Mouse (Mus musculus) megakaryocyte, embryonic 14.5 days (primary cell): Measurements from ENCODE around the gene Itgb2. TPM values are rescaled to one million over a fixed set of nuclear protein-coding genes. Genes with fewer than 3 reads are reported as not detected.

Source experiments
- H3K27me3 ChIP-seq: replicated peaks from 2 replicates; pipeline ENCODE3; 2012; ENCODE audit warnings: inconsistent platforms
- H3K36me3 ChIP-seq: replicated peaks from 2 replicates; pipeline ENCODE3; 2012; ENCODE audit warnings: low read length, inconsistent platforms, mixed read lengths
- H3K4me1 ChIP-seq: 2 replicates; pipeline ENCODE4 v1.6.1; 2012; ENCODE audit warnings: inconsistent platforms
- H3K4me3 ChIP-seq: replicated peaks from 2 replicates; pipeline ENCODE3; 2012; ENCODE audit warnings: moderate library complexity, mild to moderate bottlenecking, inconsistent platforms
- H3K9me3 ChIP-seq: 2 replicates; pipeline ENCODE4 v1.6.1; 2012; ENCODE audit warnings: inconsistent platforms
- FLI1 ChIP-seq: IDR thresholded peaks from 2 replicates; pipeline ENCODE4 v1.6.1; 2012; ENCODE audit warnings: low read length, inconsistent platforms, mixed read lengths
- GATA1 ChIP-seq: IDR thresholded peaks from 3 replicates; pipeline ENCODE4 v1.6.1; 2012; ENCODE audit warnings: mixed read lengths, low read length, inconsistent platforms, borderline replicate concordance
- polyA plus RNA-seq: library from polyadenylated mRNA; stranded (reverse); fragments of >175 nt; gene quantifications from 2 replicates; pipeline ENCODE4 v1.2.3, GENCODE M21; 2012; ENCODE audit warnings: low replicate concordance; ENCODE audit not compliant: insufficient read depth

Gene Itgb2
- polyA plus RNA-seq: 35.5 and 120 TPM in 2 replicates

DNA sequence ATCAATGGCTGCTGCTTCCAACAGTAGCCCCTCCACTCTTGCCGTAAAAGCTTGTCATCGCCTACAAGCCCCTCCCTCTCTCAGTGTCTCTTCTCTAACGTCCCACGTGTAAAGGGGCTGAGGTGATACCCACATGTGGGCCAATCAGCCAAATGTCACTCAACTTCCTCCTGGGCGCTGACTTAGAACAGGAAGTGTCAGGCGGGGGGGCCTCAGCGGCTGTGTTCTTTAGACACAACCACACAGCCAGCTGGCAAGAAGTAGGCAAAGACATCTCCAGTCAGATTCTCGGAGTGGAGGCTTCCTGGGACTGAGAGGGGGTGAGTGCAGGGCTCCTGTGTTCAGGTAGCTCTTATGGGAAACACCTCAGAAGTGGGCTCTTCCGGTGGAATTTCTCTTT, at the start of gene Itgb2:
Itgb2 (plus strand) TSS at position 113 of the 400 bp plus-strand sequence.
- Histone ChIP-seq H3K9me3 (no peaks in the 10 kb centered on the region), H3K27me3 (no peaks in the 10 kb centered on the region), H3K4me3 (peak within 1 kb of the TSS; percentile 95), H3K36me3 (peaks cover 31% of the 10 kb centered on the region), H3K4me1 (peaks cover 95% of the 10 kb centered on the region)
- TF ChIP-seq FLI1: no peak
- TF ChIP-seq GATA1: no peak

DNA sequence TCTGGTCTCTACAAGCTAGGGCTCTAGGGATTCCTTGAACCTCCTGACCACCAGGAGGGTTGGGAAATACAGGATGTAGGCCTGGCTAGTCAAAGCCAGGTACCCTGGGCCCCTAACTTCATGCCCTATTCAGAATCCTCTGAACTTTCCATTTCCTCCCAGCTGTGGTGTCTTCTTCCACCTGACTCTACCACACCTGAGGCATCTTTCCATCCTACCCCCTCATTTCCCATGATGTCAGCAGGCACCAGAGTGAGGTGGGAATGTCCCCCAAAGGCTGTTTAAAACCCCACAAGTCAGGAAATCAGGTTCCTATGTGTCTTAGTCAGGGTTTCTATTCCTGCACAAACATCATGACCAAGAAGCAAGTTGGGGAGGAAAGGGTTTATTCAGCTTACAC, 48.2 kb upstream of the Itgb2 start:
- Histone ChIP-seq H3K9me3 (peaks cover 5% of the 10 kb centered on the region), H3K4me1 (peaks cover 96% of the 10 kb centered on the region), H3K36me3 (peaks cover 34% of the 10 kb centered on the region), H3K27me3 (no peaks in the 10 kb centered on the region), H3K4me3 (no peak overlapping the region)
- no peak for TF ChIP-seq GATA1
- no peak for TF ChIP-seq FLI1

- Histone ChIP-seq H3K27me3 (no peaks in the 10 kb centered on the region), H3K36me3 (peaks cover 59% of the 10 kb centered on the region), H3K4me3 (peak overlapping the region; percentile 16), H3K4me1 (peaks cover 77% of the 10 kb centered on the region), H3K9me3 (peaks cover 12% of the 10 kb centered on the region)
- TF ChIP-seq GATA1 (no peak), FLI1 (no peak)
Measured at GRCm38 (mm10) chr10:77484205-77484935, 45.7 kb upstream of the Itgb2 start.

DNA sequence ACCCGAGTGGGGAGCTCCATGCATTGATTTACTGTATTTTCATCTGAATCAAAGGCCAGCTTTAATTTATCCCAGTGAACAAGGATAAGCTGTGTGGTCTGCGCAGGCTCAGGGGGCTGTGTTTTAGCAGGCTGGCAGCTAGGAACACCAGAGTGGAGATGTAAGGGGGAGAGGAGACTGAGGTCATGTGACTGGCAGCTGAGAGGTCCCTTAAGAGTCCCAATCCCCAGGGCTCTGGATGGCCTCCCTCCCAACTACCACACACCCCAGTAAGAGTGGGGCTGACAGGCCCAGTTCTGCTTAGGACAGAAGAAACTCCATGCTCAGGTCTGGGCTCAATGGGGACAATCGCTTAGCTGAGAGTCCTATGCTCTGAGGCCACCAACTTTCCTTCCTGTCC, 44.3 kb upstream of the Itgb2 start:
- TF ChIP-seq FLI1: no peak
- peaks cover 75% of the 10 kb centered on the region for H3K4me1 ChIP-seq
- H3K9me3 ChIP-seq: peaks cover 17% of the 10 kb centered on the region
- no peaks in the 10 kb centered on the region for H3K27me3 ChIP-seq
- H3K4me3 ChIP-seq: no peak overlapping the region
- H3K36me3 ChIP-seq: peaks cover 72% of the 10 kb centered on the region

DNA sequence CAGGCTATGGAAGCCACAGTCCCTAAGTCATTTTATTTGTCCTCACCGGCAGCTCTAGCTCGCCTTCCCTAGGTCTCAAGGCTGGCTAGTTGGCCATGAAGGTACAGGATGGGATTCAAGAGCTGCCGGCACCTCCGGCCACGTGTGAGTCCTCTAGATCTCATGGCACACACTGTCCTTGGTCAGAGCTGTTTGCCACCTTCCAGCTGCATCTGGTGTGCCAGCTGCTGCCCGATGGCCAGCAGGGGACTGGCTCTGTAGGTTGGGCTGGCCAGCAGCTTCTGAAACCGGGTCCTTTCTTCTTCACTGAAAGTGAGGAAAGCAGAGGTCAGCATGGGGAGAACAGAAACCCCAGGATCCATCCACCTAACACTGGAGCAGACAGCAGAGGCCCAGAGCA, 41.9 kb upstream of the Itgb2 start:
- Histone ChIP-seq H3K4me3 (no peak overlapping the region), H3K9me3 (peaks cover 12% of the 10 kb centered on the region; the same call in 1 of the 2 replicates), H3K36me3 (peaks cover 83% of the 10 kb centered on the region), H3K4me1 (peaks cover 62% of the 10 kb centered on the region), H3K27me3 (no peaks in the 10 kb centered on the region)
- TF ChIP-seq GATA1: no peak
- TF ChIP-seq FLI1: no peak

DNA sequence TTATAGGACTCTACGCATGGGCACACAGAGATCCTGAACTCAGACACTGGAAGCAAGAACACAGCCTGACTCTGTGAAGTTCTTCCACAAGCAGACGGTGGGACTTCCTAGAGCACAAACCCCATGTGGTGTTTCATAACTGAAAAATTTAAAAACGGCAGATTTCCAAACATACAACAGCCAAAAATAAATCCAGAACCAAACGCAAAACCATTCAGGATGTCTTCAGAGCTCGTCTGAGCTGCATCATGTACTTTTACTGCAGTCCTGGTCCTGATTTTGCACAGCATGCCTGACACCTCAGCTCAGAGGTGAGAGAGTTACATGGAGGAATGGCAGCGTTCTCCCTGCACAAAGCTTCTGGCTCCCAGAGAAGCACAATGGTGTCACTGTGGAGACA, 38.5 kb upstream of the Itgb2 start:
- H3K36me3 ChIP-seq: peaks cover 94% of the 10 kb centered on the region
- no peak overlapping the region for H3K4me3 ChIP-seq
- H3K9me3 ChIP-seq: peaks cover 12% of the 10 kb centered on the region; the same call in 1 of the 2 replicates
- no peaks in the 10 kb centered on the region for H3K27me3 ChIP-seq
- H3K4me1 ChIP-seq: peaks cover 53% of the 10 kb centered on the region
- TF ChIP-seq FLI1 (no peak), GATA1 (no peak)

DNA sequence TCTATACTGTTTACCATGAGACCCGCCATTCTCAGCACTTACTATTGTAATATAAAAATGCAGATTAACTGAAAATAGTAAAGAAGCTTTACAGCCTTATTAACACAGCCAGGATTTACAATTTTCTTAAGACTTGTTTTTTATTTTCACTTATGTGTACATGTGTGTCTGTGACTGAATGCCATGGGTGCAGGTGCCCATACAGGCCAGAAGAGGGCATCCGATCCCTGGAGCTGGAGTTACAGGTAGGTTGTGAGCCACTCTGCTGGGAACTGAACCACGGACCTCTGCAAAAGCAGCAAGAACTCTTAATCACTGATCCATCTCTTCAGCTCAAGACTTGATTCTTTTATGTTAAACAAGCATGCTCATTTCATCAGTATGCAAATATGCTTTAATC, 37.2 kb upstream of the Itgb2 start:
- TF ChIP-seq FLI1 (no peak), GATA1 (no peak)
- Histone ChIP-seq H3K4me3 (no peak overlapping the region), H3K27me3 (no peaks in the 10 kb centered on the region), H3K36me3 (peaks cover 94% of the 10 kb centered on the region), H3K9me3 (peaks cover 12% of the 10 kb centered on the region; the same call in 1 of the 2 replicates), H3K4me1 (peaks cover 62% of the 10 kb centered on the region)

- H3K36me3 ChIP-seq: peaks cover 95% of the 10 kb centered on the region
- no peaks in the 10 kb centered on the region; the same call in 1 of the 2 replicates for H3K9me3 ChIP-seq
- H3K4me3 ChIP-seq: no peak overlapping the region
- H3K27me3 ChIP-seq: no peaks in the 10 kb centered on the region
- TF ChIP-seq FLI1 (no peak), GATA1 (no peak)
- H3K4me1 ChIP-seq: peaks cover 79% of the 10 kb centered on the region
Measured at GRCm38 (mm10) chr10:77497185-77497584, 32.9 kb upstream of the Itgb2 start.

GRCm38 (mm10) chr10:77498254-77498653, 31.8 kb upstream of the Itgb2 start:
- Histone ChIP-seq H3K4me3 (peak overlapping the region; percentile 28), H3K9me3 (no peaks in the 10 kb centered on the region), H3K36me3 (peaks cover 95% of the 10 kb centered on the region), H3K27me3 (no peaks in the 10 kb centered on the region), H3K4me1 (peaks cover 81% of the 10 kb centered on the region)
- TF ChIP-seq FLI1 (no peak), GATA1 (no peak)

DNA sequence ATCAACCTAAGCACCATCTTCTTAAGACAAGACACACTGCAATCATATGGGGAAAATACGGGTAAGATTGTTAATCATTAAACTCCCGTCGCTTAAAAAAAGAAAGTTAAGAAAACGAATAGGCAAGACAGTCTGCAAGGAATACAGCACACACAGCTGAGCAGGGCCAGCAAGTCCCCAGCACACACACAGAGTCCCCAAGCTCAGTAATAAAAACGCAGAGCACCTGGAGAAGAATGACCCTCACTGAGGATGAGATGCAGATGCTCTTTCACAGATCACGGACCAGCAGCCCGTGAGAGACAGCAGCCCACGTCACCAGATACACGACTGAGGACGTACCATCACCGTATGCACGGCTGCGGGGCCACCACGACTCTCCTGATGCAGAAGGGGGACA, 29.4 kb upstream of the Itgb2 start:
- Histone ChIP-seq H3K4me3 (no peak overlapping the region), H3K27me3 (no peaks in the 10 kb centered on the region), H3K36me3 (peaks cover 94% of the 10 kb centered on the region), H3K4me1 (peaks cover 84% of the 10 kb centered on the region), H3K9me3 (no peaks in the 10 kb centered on the region)
- TF ChIP-seq FLI1: no peak
- TF ChIP-seq GATA1: no peak
